Mouse (Mus musculus) kidney, postnatal 0 days (tissue): ENCODE measurements at regions not wholly inside any gene's neighbourhood (a gene's known extent, or its start where the extent isn't known, plus 50 kb on each side); places are given as distances from the start of the nearest gene placed in this dataset.
A peak's percentile ranks its signal among the peaks of the same experiment; 100 is the strongest.

Experiments used
- ATAC-seq: fragments of 200-750 bp; cut with Nextera tagmentation; replicated peaks from 2 replicates; pipeline ENCODE4 v1.8.0; 2017; ENCODE audit warnings: low read depth, moderate number of reproducible peaks, moderate TSS enrichment, moderate library complexity; ENCODE audit not compliant: low FRiP score
- DNase-seq: peaks from one replicate; pipeline ENCODE4 v3.0.0-alpha.2; 2016; ENCODE audit warnings: low spot score
- H3K27ac ChIP-seq: fragments of 300-500 bp; sonication (generic); 2 replicates; pipeline ENCODE4 v1.5.1; 2014; ENCODE audit warnings: mild to moderate bottlenecking
- H3K27me3 ChIP-seq: fragments of 300-500 bp; sonication (generic); 2 replicates; pipeline ENCODE4 v1.6.1; 2014; ENCODE audit warnings: low read length, mixed read lengths; ENCODE audit not compliant: insufficient read depth
- H3K36me3 ChIP-seq: fragments of 300-500 bp; sonication (generic); 2 replicates; pipeline ENCODE4 v1.6.1; 2014; ENCODE audit warnings: low read length, mixed read lengths; ENCODE audit not compliant: insufficient read depth
- H3K4me1 ChIP-seq: fragments of 300-500 bp; sonication (generic); replicated peaks from 2 replicates; pipeline ENCODE4 v1.6.1; 2014; ENCODE audit warnings: antibody characterized with exemption, low read length, mixed read lengths; ENCODE audit not compliant: insufficient read depth
- H3K4me2 ChIP-seq: fragments of 300-500 bp; sonication (generic); 2 replicates; pipeline ENCODE4 v1.6.1; 2014; ENCODE audit warnings: mild to moderate bottlenecking, low read length, moderate library complexity, mixed read lengths
- H3K4me3 ChIP-seq: fragments of 300-500 bp; sonication (generic); replicated peaks from 2 replicates; pipeline ENCODE4 v1.5.1; 2014; ENCODE audit warnings: low read depth, low read length
- H3K9ac ChIP-seq: fragments of 300-500 bp; sonication (generic); 2 replicates; pipeline ENCODE4 v1.6.1; 2014; ENCODE audit warnings: low read depth, low read length
- H3K9me3 ChIP-seq: fragments of 300-500 bp; sonication (generic); replicated peaks from 2 replicates; pipeline ENCODE4 v1.6.1; 2016; ENCODE audit warnings: low read length, inconsistent platforms, mixed read lengths
- CTCF ChIP-seq: IDR thresholded peaks from 2 replicates; pipeline ENCODE4 v1.5.1; 2016; ENCODE audit warnings: antibody characterized with exemption, low read depth, mild to moderate bottlenecking, moderate library complexity
- WGBS: fragments of 180-500 bp; shearing (Covaris S2); extraction: QIAGEN DNeasy Blood & Tissue Kit; methylation state at CpG from one replicate; pipeline ENCODE4 v1.1.7; 2014; 5-methylcytosine and 5-hydroxymethylcytosine counted together

- Histone ChIP-seq H3K9me3 (no peaks in the 10 kb centered on the region), H3K4me3 (no peak overlapping the region), H3K36me3 (no peaks in the 10 kb centered on the region), H3K27ac (no peak overlapping the region), H3K4me2 (no peak overlapping the region), H3K9ac (no peak overlapping the region), H3K27me3 (no peaks in the 10 kb centered on the region), H3K4me1 (no peaks in the 10 kb centered on the region)
- DNase-seq (no peak), ATAC-seq (0 out of 2 replicates have a peak, but pooled peaks have one; percentile 63)
- TF ChIP-seq CTCF: no peak
- 90% methylated on average over 2 of the region's 2 CpGs for whole genome bisulfite sequencing
These were observed 58.0 kb upstream of the Mycbp2 start for GRCm38 (mm10) chr14:103404611-103405010.

DNA sequence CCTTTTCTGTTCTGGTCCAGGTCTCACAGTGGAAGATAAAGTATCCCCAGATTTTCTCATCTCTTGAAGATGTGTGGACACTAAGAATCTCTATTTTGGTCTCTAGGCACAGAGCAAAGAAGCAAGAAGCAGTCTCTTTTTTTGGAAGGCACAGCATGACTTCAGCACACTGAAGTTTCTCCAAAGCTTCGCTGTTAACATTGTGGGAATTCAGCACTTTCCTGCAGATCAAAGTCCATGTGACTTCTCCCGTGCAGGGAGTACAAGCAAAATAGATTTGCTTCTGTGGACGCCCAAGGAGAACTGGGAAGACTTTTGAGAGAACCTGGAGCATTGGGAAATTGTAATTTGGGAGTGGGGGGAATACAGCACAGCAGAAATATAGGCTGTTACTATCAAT is 56.4 kb upstream of the Mycbp2 start:
- no peak for ATAC-seq
- TF ChIP-seq CTCF: no peak
- Histone ChIP-seq H3K4me1 (no peaks in the 10 kb centered on the region), H3K27me3 (no peaks in the 10 kb centered on the region), H3K9ac (no peak overlapping the region), H3K36me3 (no peaks in the 10 kb centered on the region), H3K27ac (no peak overlapping the region), H3K9me3 (no peaks in the 10 kb centered on the region), H3K4me2 (no peak overlapping the region), H3K4me3 (no peak overlapping the region)
- 60% methylated on average over 3 of the region's 3 CpGs for WGBS
- no peak for DNase-seq

DNA sequence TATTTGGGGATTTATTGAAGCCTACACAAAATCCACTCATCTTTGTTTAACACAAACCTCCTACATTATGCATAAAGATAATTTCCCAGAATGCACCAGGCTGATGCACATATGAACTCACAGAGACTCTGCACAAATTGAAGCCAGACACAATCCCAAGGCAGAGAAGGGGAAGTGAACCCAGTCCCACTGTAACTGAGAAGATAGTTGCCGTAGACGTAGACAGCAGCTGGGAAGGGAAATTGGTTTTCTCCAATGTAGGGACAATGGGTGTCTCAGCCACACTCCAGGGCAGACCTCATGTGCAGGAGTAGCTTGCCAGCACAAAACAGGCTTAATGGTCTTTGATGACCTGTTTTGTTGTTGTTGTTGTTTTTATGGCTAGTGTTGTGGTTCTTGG is 55.4 kb upstream of the Mycbp2 start:
- DNase-seq: no peak
- no peak overlapping the region for H3K27ac ChIP-seq
- H3K4me3 ChIP-seq: no peak overlapping the region
- no peaks in the 10 kb centered on the region for H3K4me1 ChIP-seq
- no peaks in the 10 kb centered on the region for H3K36me3 ChIP-seq
- 78% methylated on average over 2 of the region's 2 CpGs for WGBS
- no peak overlapping the region for H3K9ac ChIP-seq
- no peak for ATAC-seq
- H3K4me2 ChIP-seq: no peak overlapping the region
- H3K9me3 ChIP-seq: no peaks in the 10 kb centered on the region
- no peak for TF ChIP-seq CTCF
- no peaks in the 10 kb centered on the region for H3K27me3 ChIP-seq

GRCm38 (mm10) chr14:103401280-103401679 is 54.7 kb upstream of the Mycbp2 start:
- H3K9ac ChIP-seq: no peak overlapping the region
- DNase-seq: no peak
- WGBS: 87% methylated on average over 2 of the region's 2 CpGs

GRCm38 (mm10) chr14:103398401-103398800 is 51.8 kb upstream of the Mycbp2 start:
- DNase-seq: no peak
- WGBS: 89% methylated on average over 1 of the region's 1 CpGs
- no peak for TF ChIP-seq CTCF

More at GRCm38 (mm10) chr14:103401280-103401679, 54.7 kb upstream of the Mycbp2 start:
- Histone ChIP-seq H3K36me3 (no peaks in the 10 kb centered on the region), H3K9me3 (no peaks in the 10 kb centered on the region), H3K4me2 (no peak overlapping the region), H3K27ac (no peak overlapping the region), H3K4me1 (no peaks in the 10 kb centered on the region), H3K27me3 (no peaks in the 10 kb centered on the region), H3K4me3 (no peak overlapping the region)
- ATAC-seq: no peak
- no peak for TF ChIP-seq CTCF

More at GRCm38 (mm10) chr14:103398401-103398800, 51.8 kb upstream of the Mycbp2 start:
- ATAC-seq: no peak
- Histone ChIP-seq H3K9me3 (no peaks in the 10 kb centered on the region), H3K36me3 (no peaks in the 10 kb centered on the region), H3K27me3 (no peaks in the 10 kb centered on the region), H3K27ac (no peak overlapping the region), H3K9ac (no peak overlapping the region), H3K4me2 (no peak overlapping the region), H3K4me3 (no peak overlapping the region), H3K4me1 (no peaks in the 10 kb centered on the region)
